Mouse (Mus musculus): ENCODE data around the gene Pde4c.

GRCm38 (mm10) chr8:70718297-70718696 lies 5.2 kb upstream of the Pde4c start, which contains the start of gene Gm3336:
- TF ChIP-seq E2F4 (IDR thresholded peaks at IDR 0.05; ENCODE audit: insufficient read depth) (no peak), POLR2A (IDR thresholded peaks at IDR 0.05; ENCODE audit: insufficient read length, low read depth) (no peak), MAX (IDR thresholded peaks at IDR 0.05; ENCODE audit: low read depth) (no peak), MYOG (IDR thresholded peaks at IDR 0.05; ENCODE audit: control insufficient read depth in 1 of 3, insufficient read depth in 1 of 3, insufficient read length in 2 of 3, low read depth in 2 of 3) (no peak), USF1 (IDR thresholded peaks at IDR 0.05; ENCODE audit: low read depth) (no peak), SRF (IDR thresholded peaks at IDR 0.05; ENCODE audit: control insufficient read depth, insufficient read length, low read depth) (no peak)

Data from myocyte (in vitro differentiated cells).